Mouse (Mus musculus): ENCODE data around the gene Dnm3.
A peak's percentile ranks its signal among the peaks of the same experiment; 100 is the strongest.

The Dnm3 gene

DNA sequence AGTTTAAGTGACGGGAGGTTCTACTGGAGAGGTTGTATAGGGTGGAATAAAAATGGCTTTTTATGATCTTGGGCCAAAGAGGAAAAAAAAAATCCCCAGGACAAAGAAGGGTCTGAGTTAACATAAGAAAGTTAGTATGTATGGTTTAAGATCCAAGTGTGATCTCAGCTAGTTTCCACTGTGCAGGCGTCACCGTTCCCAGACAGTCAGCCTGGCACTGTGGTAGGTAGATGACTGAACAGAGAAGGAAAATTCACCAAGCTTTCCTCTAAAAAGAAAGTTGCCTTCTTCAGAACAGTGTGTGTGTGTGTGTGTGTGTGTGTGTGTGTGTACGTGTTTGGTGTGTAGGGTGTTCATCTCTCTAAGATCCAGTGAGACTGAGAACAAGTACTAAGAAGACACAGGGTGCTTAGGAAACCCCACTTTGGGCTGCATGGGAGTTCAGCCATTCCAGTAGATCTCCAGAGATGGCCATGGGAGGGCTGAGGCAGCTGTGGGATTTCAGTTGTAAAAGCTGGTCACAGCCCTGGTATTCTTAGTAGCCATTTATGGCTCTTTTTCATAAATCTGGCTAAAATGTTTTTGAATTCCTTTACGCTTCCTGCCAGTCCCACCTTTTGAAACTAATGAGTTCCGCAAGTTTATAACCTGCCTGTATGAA lies 441.9 kb downstream of the Dnm3 start:
- no peak for DNase-seq (ENCODE audit: low spot score in 2 of 2)

DNA sequence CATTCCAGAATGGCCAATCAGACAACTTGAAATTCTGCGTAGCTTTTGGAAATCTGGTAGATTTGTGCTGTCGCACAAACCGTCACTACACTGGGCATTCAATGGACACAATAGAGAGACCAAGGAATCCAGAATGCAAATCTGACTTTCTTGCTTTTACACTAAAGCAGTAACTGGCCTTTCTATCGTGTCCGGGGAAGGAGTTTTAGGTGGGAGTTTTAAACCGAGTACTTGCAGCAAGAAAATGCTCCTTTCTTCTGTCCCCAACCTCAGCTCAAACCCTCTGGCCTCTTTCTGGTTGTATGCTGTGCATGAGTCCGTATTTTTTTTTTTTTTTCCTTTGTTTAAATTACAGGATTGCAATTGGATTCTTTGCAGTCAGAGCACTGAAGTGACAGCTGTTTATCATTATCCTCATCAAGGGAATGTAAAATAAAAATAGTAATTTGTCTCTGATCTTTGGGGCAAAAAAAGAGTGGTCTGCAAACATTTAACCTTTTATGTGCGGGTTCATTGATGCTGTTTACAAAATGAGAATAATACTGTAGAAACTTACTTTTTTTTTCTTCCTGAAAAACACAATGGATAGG lies 454.1 kb downstream of the Dnm3 start:
- no peak for DNase-seq (ENCODE audit: low spot score in 2 of 2)

DNA sequence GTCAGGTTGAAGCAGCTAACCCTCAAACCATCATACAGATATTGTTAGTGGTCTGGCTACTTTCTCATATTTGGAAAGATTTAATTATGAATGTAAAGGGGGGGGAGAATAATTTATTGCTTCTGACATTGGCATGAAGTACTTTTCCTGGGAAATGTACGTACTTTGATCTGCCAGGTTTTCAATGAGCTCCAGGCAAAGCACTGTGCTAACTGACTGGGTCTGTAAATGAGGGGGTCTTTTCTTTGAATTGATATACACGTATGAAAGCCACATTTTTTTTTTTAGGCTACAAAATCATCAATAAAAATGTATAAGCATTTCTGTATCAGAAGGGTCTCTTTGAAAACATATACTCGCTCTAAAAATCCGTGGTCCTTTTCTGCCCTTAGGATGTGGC lies 457.1 kb downstream of the Dnm3 start:
- no peak for DNase-seq (ENCODE audit: low spot score in 2 of 2)

DNA sequence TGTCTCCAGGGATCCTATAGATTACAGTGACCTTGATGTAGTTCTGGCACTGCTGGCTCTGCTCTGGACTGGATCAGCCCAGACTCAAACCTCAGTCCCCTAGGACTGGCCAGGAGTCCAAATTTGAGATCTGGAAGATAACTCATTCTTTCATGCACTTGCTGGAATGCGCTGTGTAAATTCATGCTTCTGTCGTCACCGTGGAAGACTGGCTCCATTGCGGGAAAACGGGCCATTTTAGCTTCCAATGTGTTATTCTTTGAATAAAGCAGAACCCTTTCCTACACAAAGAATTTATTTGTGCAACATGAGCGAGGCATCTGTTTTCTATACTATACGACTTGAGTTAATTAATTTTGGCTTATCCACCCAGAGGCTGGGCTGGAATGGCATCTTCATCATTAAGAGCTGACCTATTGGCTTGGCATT lies 457.5 kb downstream of the Dnm3 start:
- no peak for DNase-seq (ENCODE audit: low spot score in 2 of 2)

DNA sequence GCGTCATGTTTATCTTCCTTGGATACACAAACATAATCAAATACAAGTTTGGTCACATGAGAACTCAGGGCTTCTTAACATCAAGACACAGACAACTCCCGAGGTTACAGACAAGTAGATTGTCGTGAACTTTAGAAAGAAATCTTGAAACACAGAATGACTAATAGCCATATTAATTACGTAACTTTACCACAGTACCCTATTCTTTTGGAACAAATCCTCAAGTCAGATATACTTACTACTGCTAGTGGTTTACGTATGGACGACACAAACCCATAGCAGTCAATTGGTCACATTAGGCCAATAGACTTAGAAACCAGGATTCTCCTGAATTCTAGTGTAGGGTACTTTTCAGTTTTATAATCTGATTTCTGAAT lies 459.2 kb downstream of the Dnm3 start:
- no peak for DNase-seq (ENCODE audit: low spot score in 2 of 2)

DNA sequence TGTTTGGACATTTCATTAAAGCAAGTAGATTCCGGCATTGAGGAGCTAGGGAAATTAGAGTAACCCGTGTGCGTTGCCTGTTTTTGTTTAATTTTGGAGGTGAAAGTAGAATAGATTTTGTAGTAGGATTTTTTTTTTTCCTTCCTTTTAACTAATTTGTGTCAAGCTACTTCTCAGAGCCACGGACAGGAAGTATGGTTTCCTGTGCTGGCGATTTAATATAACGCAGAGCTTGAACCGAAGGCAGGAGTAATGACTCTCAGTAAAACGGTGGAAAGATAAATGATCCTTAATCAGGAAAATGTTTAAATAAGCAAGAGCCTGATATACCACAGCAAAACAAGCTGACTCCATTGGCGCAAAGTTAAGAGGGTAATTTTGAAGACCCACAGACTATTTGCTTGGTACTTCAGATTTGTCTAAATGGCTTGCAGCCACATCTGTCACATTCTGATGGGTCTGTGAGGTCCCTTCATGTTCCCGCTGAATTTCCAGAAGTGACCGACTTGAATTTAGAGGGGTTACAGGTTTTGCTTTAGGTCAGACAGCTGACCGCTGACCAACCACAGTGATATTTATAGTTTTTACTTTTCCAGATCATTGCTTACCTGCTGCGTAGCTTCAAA lies 459.7 kb downstream of the Dnm3 start:
- DNase-seq (ENCODE audit: low spot score in 2 of 2), result no peak

DNA sequence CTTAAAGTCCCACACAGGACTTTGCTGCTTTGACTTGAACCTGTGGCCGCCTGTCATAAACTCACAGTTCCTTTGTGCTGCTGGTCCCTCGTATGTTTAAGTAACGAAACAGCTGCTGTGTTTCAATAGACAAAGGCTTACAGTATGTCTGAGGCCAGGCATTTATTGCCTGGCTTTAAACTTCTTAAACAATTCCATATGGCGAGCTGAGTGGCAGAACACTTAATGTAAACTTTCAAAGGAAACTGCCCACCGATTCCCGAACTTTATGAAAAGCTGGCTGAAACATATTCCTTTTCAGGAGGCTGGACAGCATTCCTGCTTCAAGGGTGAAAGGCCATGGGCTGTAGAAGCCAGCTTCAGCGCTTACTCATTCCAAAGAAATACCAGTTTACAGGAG lies 460.9 kb downstream of the Dnm3 start:
- no peak for DNase-seq (ENCODE audit: low spot score in 2 of 2)

DNA sequence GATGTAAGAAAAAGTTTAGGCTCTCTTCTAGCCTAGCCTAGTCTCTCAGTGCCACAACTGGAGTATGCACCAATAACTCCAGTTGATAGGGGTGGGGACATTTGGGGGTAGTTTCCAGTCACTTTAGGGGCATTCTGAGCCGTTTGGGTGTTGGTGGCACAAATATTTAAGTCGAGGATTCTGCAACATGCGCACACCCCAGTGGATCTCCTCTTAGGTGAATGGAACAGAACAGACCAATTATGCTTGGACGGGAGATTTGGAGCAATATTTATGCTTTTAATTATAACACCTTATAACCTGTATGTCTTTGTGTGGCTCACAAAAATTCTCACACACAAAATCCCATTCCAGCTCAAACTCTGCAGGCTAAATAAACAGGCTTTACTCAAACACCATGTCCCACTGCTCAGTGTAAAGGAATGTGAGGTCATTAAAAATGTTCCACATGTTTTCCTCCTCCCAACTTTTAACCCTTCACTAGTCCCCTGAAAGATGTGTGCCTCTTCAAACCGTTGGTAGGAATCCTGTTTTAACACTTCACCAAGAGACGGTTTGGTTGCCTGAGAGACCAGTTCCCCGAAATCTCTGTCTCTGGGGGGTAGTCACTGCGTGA lies 462.5 kb downstream of the Dnm3 start:
- DNase-seq (ENCODE audit: low spot score in 2 of 2), result no peak

DNA sequence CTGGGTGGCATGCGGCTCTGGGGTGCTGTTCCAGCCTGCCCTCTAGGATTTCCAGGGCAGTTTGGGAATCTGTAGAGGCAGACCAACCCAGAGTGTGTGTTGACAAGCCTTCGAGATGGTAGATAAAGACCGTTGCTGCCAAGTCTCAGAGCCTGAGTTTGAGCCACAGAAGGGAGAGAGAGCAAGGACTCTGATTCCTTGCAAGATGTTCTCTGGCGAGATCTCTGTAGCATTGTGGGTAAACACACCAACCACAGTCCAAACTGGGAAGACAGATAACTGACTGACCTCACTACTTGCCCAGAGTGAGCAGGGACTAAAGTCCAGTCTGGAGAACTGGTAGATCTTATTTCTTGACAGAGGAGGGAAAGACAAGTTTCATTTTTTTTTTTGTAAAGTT lies 464.3 kb downstream of the Dnm3 start:
- no peak for DNase-seq (ENCODE audit: low spot score in 2 of 2)

DNA sequence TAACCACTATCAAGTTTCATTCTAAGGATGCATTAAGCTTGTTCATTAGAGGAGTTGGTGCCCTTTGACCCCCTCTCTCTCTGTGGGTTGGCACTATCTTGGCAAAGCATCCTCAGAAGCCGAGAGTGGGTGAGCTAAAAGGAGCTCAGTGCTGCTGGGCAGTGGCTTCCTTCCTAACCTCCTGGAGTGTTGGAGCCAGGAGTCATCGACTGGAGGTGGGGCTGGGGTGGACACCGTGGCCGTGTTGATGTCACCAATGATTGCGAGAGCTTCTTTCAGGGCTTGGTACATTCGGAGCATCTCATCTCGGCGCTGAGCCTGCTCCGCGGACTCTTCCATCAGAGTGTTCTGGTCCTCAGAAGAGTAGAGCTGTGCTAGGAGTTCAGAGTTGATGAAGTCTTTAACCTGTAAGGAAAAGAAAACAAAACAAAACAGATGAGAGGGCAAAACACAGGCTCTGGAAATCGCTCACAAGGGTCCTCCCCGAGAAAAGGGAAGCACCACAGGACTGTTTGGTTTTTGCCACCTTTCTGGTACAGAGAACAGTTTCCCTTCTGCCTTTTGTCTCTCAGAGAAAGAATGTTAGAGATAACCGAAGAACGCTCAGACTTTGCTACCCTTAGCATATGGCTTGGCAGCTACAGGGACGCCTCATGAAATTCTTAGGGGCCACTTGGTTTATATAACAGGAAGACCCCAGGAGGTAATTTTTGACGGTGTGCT lies 466.1 kb downstream of the Dnm3 start:
- no peak for DNase-seq (ENCODE audit: low spot score in 2 of 2)

DNA sequence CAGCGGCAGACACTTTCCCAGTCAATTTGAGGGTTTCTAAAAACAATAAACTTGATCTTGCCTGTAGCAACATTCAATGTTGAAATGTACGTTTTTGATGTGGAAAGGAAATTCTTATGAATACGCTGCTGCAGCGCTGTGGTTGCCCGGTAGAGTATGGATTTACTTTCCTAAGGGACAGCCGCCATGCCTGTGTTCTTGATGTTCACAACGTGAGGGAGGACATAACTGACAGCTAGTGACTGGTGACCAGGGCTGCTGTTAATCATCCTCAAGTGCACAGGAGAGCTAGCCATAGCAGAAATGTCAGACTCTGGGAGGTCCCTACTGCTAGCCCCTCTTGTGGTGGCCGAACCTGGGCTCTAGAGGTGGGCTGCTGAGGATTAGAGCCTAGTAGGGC lies 468.7 kb downstream of the Dnm3 start:
- no peak for DNase-seq (ENCODE audit: low spot score in 2 of 2)

DNA sequence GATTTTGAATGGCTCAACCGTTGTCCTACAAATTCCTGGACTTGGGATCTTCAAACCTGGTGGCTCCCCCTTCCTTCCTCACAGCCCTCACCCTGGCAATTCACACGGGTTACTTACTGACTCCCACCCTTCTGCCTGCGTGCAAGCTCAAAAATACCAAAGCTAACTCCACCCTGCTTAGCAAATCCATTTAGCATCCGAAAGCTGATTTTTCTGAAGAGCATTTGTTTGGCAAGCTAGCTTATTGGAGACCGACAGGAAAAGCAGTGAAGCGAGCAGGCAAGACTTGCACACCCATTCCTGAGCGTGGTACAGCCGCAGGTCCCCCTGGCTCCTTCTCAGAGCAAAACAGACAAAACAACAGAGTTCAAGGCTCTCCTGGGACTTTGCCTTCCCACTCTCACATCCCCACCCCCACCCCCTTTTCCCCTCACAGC lies 469.2 kb downstream of the Dnm3 start:
- DNase-seq (ENCODE audit: low spot score in 2 of 2), result no peak

DNA sequence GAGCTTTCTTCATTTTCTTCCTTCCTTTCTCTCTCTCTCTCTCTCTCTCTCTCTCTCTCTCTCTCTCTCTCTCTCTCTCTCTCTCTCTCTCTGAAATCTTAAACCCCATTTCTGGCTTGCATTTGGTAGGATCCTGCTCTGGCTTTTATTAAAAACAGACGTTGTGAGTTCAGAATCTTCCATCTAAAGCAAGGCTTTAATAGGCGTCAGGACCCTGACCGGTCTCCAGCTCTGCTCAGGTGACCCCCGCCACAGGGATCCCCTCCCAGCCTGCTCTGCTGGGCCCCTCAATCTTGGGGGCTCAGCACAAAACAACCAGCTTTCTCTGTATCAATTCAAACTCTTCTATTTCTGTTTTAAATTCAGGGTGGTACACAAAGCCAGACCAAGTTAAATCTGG lies 469.6 kb downstream of the Dnm3 start:
- DNase-seq (ENCODE audit: low spot score in 2 of 2), result no peak

DNA sequence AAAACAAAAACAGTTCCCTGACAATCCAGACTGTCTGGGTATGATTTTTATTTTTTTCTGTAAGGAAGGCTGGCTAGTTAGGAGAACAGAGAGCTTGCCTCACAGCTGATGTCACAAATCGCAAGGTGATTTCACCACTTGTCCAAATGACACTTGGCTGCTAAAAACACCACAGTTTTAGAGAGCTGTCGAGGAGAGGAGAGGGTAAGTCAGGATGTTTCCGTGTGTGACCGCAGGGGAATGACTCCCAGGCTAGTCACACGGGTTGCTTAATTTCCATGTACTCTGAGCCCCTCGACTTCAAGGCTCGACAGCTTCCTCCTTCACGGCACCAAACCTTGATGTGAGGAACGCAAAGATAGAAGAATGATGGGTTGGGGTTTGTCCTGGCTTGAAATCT lies 471.7 kb downstream of the Dnm3 start:
- DNase-seq (ENCODE audit: low spot score in 2 of 2), result no peak

DNA sequence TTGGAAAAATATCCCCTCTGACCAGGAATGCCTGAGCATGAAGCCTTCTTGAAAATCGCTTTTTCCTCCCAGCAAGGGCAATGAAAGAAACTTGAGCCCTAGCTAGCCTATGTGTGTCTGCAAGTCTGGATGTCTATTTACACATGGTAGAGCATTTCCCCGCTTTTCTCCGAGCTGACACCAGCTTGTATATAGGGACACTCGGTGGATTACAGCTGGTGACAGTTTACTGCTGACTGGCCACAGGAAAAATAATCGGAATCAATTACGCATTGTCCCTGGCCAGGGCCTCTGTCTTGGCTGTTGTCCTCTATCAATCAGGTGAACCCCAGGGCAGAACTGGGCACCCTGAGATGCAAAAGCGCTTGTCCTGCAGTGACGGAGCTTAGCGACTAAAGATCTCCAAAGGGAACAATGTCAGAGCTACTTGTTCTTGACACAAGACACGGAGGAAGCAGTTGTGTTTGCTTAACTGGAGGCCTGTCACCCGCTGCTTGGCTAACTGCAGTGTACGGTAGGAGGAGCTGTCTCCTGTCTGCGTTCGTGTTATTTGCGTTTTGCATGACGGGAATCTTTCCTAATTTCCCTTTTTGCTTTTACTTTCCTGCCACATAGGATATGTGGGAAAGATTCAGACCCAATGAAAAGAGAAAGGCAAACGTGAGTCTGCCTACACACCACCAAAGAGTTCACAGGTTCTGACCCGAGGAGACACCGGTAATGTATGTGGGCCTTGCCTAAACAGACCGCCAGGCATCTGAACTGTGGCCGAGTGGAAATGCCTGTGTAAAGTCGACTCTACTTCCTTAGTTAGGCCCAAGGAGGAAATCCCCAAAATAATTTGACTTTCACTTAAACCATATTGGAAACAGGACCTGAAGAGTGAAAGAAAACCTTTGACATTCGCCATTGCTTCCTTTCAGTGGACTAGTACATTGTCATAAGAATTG lies 472.7 kb downstream of the Dnm3 start:
- peak in 1 of 2 experiments; percentile 16 for DNase-seq (ENCODE audit: low spot score in 2 of 2)

DNA sequence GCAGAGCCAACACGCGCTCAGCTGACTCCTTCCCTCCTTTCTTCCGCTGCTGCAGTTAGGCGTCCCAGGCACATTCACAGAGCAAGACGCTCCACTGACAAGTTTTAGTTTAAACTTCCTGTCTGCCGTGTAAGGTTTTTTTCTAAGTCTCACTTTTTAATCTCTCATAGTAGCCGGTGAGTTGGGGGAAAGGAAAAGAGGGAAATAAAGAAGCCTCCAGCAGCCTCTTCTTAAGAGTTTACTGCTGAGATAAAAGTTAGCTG lies 473.4 kb downstream of the Dnm3 start:
- DNase-seq (ENCODE audit: low spot score in 2 of 2), result no peak

DNA sequence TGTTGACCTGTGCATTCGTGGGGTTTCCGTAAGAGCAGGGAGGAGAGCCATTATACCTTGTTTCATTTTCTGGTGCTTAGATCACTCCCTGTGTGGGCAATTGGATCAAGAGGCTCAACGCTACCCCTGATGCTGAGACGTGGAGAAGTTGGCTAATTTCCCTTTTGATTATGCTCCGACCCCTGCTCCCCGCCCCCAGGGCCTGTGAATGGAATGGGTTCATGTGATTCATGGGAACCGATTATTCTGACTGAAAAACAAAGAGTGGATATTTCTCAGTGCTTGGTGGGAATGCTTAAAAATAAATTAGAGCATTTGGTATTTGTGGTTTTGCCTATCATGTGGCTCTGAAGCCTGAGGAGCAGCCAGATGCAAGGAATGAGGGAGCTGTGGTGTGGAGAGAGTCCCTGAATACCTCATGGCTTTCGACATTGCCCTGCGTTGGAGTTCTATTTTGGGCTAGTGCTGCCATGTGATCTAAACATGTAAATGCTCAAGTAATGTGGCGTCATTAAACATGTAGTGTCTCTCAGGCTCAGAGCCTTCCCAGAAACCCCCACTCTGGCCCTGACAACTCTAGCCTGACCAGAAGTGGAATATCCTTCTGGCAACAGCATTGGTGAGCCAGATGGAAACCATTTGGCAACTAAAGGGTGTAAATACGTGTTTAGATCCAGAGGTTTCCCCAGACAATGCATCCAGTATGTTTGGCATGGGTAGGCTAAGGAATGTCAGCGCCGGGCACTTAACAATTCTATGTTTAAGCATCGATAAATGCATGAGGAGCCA lies 473.9 kb downstream of the Dnm3 start:
- DNase-seq (ENCODE audit: low spot score in 2 of 2), result no peak

DNA sequence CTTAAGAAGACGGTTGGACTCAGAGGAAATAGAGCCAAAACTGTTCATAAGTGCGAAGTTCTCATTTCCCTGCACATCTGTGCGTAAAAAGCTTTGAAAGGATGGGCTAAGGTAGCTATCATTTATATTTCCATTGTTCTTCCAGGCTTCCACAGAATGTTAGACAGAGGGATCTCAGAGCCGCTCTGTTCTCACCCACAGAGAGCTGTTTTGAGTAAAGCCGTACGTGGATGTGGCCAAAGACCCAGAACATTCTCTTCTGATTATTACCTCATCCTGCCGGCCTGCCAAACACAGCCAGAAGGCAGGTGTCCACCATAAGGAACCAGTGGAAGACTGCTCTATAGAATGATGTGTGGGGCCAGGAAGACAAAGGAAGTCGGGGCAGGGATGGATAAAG lies 476.5 kb downstream of the Dnm3 start:
- DNase-seq (ENCODE audit: low spot score in 2 of 2), result no peak

DNA sequence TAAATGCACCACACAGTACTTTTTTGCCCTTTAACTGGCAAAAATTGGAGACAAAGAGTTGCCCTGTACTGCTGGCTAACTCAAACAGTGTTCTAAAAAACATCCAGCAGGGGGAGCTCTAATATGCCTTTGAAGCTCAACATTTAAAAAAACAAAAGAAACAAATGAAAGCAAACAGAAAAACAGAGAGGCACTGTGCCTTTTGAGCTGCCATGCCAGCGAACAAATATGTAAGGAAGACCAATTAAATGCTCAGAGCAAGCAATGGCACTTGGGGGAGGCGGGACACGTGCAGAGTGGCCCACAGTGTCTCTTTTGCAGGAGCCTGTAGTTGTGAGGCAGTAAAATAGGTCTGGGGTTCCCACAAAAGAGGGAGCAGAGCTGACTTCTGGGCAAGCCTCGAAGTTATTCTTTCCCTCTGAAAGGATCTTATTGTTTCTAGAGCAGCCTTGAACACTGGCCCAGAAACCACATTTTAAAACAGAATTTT lies 477.9 kb downstream of the Dnm3 start:
- peak; percentile 20 to 76 for DNase-seq (ENCODE audit: low spot score in 2 of 2)

DNA sequence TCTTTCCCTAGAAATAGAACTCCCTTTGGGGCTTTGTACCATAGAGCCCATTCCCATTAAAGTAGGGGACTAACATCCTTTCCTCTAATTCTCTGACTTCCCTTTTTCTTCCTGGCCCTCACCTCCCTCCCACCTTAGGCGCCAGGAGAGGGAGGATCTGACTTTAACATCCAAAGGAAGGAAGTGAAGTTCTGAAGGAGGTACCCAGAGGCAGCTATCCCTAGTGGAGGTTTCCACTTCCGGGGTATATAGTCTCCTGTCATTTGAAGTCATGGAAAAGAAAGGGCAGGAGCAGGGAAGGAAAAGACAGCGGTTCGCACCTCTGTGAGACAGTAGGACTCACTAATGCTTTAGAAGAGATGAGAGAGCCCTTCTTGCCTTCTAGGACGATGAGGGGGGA lies 478.5 kb downstream of the Dnm3 start:
- DNase-seq (ENCODE audit: low spot score in 2 of 2), result no peak

DNA sequence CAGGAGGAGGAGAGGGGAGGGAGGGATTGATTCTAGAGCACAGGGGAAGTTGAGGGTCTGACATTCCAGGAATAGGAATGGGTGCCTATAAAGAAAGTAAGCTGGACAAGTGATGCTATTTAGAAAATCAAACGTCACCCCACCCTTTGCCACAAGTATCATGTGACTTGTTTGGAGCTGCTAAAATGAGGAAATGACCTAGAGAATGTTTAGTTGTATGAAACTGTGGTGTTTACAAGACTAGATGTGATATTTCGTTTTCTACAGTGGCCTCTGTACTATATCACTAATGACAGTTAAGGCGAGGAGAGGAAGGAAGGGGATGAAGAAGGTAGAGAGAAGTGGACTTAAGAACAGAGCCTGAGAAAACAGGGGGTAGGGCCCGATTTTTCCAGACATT lies 479.1 kb downstream of the Dnm3 start:
- no peak for DNase-seq (ENCODE audit: low spot score in 2 of 2)
